Mouse (Mus musculus) midbrain, postnatal 0 days (tissue): ENCODE measurements around the gene Ms4a14. TPM values are rescaled to one million over a fixed set of nuclear protein-coding genes. Genes with fewer than 3 reads are reported as not detected.

Source experiments
- ATAC-seq: fragments of 200-750 bp; cut with Nextera tagmentation; 2 replicates; pipeline ENCODE4 v1.8.0; 2017; ENCODE audit warnings: moderate number of reproducible peaks, mild to moderate bottlenecking, moderate TSS enrichment, moderate library complexity; ENCODE audit not compliant: low FRiP score
- DNase-seq: peaks from one replicate; pipeline ENCODE4 v3.0.0-alpha.2; 2015; ENCODE audit warnings: low spot score
- H3K27ac ChIP-seq: fragments of 300-500 bp; sonication (generic); 2 replicates; pipeline ENCODE4 v1.5.1; 2014; ENCODE audit warnings: low read depth, mild to moderate bottlenecking, low read length, mixed read lengths
- H3K27me3 ChIP-seq: fragments of 300-500 bp; sonication (generic); 2 replicates; pipeline ENCODE4 v1.6.1; 2014; ENCODE audit warnings: low read length, control low read depth, mixed read lengths; ENCODE audit not compliant: insufficient read depth
- H3K36me3 ChIP-seq: fragments of 300-500 bp; sonication (generic); 2 replicates; pipeline ENCODE4 v1.6.1; 2014; ENCODE audit warnings: low read length, control low read depth, mixed read lengths; ENCODE audit not compliant: insufficient read depth
- H3K4me1 ChIP-seq: fragments of 300-500 bp; sonication (generic); 2 replicates; pipeline ENCODE4 v1.6.1; 2014; ENCODE audit warnings: mild to moderate bottlenecking, control low read depth, antibody characterized with exemption, low read length, mixed read lengths; ENCODE audit not compliant: insufficient read depth
- H3K4me2 ChIP-seq: fragments of 300-500 bp; sonication (generic); 2 replicates; pipeline ENCODE4 v1.6.1; 2014; ENCODE audit warnings: low read depth, mild to moderate bottlenecking, low read length, mixed read lengths; ENCODE audit not compliant: poor library complexity, severe bottlenecking
- H3K4me3 ChIP-seq: fragments of 300-500 bp; sonication (generic); 2 replicates; pipeline ENCODE4 v1.5.1; 2014; ENCODE audit warnings: low read depth, mild to moderate bottlenecking, low read length, moderate library complexity
- H3K9ac ChIP-seq: fragments of 300-500 bp; sonication (generic); replicated peaks from 2 replicates; pipeline ENCODE4 v1.6.1; 2014; ENCODE audit warnings: mild to moderate bottlenecking, low read length, moderate library complexity, mixed read lengths; ENCODE audit not compliant: poor library complexity, severe bottlenecking
- H3K9me3 ChIP-seq: fragments of 300-500 bp; sonication (generic); 2 replicates; pipeline ENCODE4 v1.6.1; 2016; ENCODE audit warnings: low read length, control low read depth
- CTCF ChIP-seq: IDR thresholded peaks from 2 replicates; pipeline ENCODE4 v1.5.1; 2016; ENCODE audit warnings: antibody characterized with exemption, mild to moderate bottlenecking
- WGBS: fragments of 180-500 bp; shearing (Covaris S2); extraction: QIAGEN DNeasy Blood & Tissue Kit; methylation state at CpG from one replicate; pipeline ENCODE4 v1.1.7; 2014; 5-methylcytosine and 5-hydroxymethylcytosine counted together
- polyA plus RNA-seq: library from polyadenylated mRNA; unstranded; fragments of >200 nt; fragmentation: Nextera tagmentation; extraction: Ambion mirVana; gene quantifications from 2 replicates; pipeline ENCODE4 v1.2.1, GENCODE M21; 2015
- total RNA-seq: library from RNA; depleted of rRNA; stranded (reverse); fragments of >200 nt; gene quantifications from 2 replicates; pipeline ENCODE4 v1.2.3, GENCODE M21; 2014; rRNA removed

Ms4a14 gene
- total RNA-seq (0.11 TPM in 1 of 2 replicates, not detected in the other), polyA plus RNA-seq (0.06 TPM in 1 of 2 replicates, not detected in the other)

- H3K27ac ChIP-seq: no peak within 1 kb of the TSS
- no peaks in the 10 kb centered on the region for H3K9me3 ChIP-seq
- no peak for ATAC-seq
- DNase-seq: no peak
- no peaks in the 10 kb centered on the region for H3K36me3 ChIP-seq
- TF ChIP-seq CTCF: no peak
- no peak within 1 kb of the TSS for H3K4me2 ChIP-seq
- no peaks in the 10 kb centered on the region for H3K4me1 ChIP-seq
- H3K9ac ChIP-seq: no peak within 1 kb of the TSS
- 56% methylated on average over 1 of the region's 1 CpGs for WGBS
- no peaks in the 10 kb centered on the region for H3K27me3 ChIP-seq
- H3K4me3 ChIP-seq: no peak within 1 kb of the TSS
Measured at GRCm38 (mm10) chr19:11314354-11314753, at the start of gene Ms4a14. Gene Ms4a14 (minus strand): TSS chr19:11314454.

GRCm38 (mm10) chr19:11362002-11362401 is 47.7 kb upstream of the Ms4a14 start:
- Histone ChIP-seq H3K4me2 (no peak overlapping the region), H3K36me3 (no peaks in the 10 kb centered on the region), H3K4me3 (no peak overlapping the region), H3K27ac (no peak overlapping the region), H3K9ac (no peak overlapping the region), H3K9me3 (no peaks in the 10 kb centered on the region), H3K4me1 (no peaks in the 10 kb centered on the region), H3K27me3 (no peaks in the 10 kb centered on the region)
- no peak for ATAC-seq
- TF ChIP-seq CTCF: no peak
- DNase-seq: no peak

GRCm38 (mm10) chr19:11360106-11360505 is 45.9 kb upstream of the Ms4a14 start:
- TF ChIP-seq CTCF: peak; percentile 72
- Histone ChIP-seq H3K27ac (no peak overlapping the region), H3K4me3 (no peak overlapping the region), H3K4me1 (no peaks in the 10 kb centered on the region), H3K9me3 (no peaks in the 10 kb centered on the region), H3K36me3 (no peaks in the 10 kb centered on the region), H3K4me2 (no peak overlapping the region), H3K9ac (no peak overlapping the region), H3K27me3 (no peaks in the 10 kb centered on the region)
- ATAC-seq: no peak
- DNase-seq: peak; percentile 19
- WGBS: 63% methylated on average over 3 of the region's 3 CpGs

GRCm38 (mm10) chr19:11355730-11356129 is 41.5 kb upstream of the Ms4a14 start:
- DNase-seq (no peak), ATAC-seq (no peak)
- WGBS: 87% methylated on average over 7 of the region's 7 CpGs
- Histone ChIP-seq H3K4me2 (no peak overlapping the region), H3K9ac (no peak overlapping the region), H3K4me3 (no peak overlapping the region), H3K36me3 (no peaks in the 10 kb centered on the region), H3K9me3 (no peaks in the 10 kb centered on the region), H3K27ac (no peak overlapping the region), H3K4me1 (no peaks in the 10 kb centered on the region), H3K27me3 (no peaks in the 10 kb centered on the region)
- TF ChIP-seq CTCF: no peak

- DNase-seq: peak; percentile 13
- Histone ChIP-seq H3K9me3 (no peaks in the 10 kb centered on the region), H3K4me3 (no peak overlapping the region), H3K27ac (no peak overlapping the region), H3K4me1 (no peaks in the 10 kb centered on the region), H3K36me3 (no peaks in the 10 kb centered on the region), H3K27me3 (no peaks in the 10 kb centered on the region), H3K9ac (no peak overlapping the region), H3K4me2 (no peak overlapping the region)
- 0 out of 2 replicates have a peak, but pooled peaks have one; percentile 34 for ATAC-seq
- 47% methylated on average over 3 of the region's 3 CpGs for WGBS
- TF ChIP-seq CTCF: peak; percentile 65
Measured at GRCm38 (mm10) chr19:11351878-11352277, 37.6 kb upstream of the Ms4a14 start.

- DNase-seq (peak; percentile 10), ATAC-seq (0 out of 2 replicates have a peak, but pooled peaks have one; percentile 41)
- no peaks in the 10 kb centered on the region for H3K36me3 ChIP-seq
- H3K9ac ChIP-seq: no peak overlapping the region
- H3K4me1 ChIP-seq: no peaks in the 10 kb centered on the region
- 67% methylated on average over 7 of the region's 7 CpGs for WGBS
- peak; percentile 44 for TF ChIP-seq CTCF
- H3K27me3 ChIP-seq: no peaks in the 10 kb centered on the region
- H3K4me3 ChIP-seq: no peak overlapping the region
- no peak overlapping the region for H3K27ac ChIP-seq
- H3K4me2 ChIP-seq: no peak overlapping the region
- no peaks in the 10 kb centered on the region for H3K9me3 ChIP-seq
Measured at GRCm38 (mm10) chr19:11349698-11350481, 35.6 kb upstream of the Ms4a14 start.
